Mouse (Mus musculus) frontal cortex, postnatal 14 days (tissue): Measurements from ENCODE around the gene Atmin.

Experiments used
- DNase-seq, 2 experiments: peaks; one replicate each; pipeline ENCODE4 v3.0.0; 2022; ENCODE audit warnings: low spot score in 2 of 2

Atmin gene

DNA sequence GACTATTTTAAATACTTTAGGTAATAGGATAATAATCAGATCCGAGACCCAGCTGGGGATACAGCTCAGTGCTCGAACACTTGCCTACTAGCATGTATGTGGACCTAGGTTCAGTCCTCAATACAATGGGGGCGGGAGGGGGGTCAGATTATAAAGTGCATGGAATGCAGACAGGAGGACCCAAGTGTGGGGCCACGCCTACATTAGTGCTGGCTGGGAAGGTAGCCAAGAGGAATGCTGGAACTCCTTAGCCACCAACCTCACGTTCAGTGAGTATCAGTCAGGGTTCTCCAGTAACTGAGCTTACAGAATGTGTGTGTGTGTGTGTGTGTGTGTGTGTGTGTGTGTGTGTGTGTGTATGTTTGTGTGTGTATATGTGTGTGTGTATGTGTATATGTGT lies 8.2 kb downstream of the Atmin start:
- no peak for DNase-seq

DNA sequence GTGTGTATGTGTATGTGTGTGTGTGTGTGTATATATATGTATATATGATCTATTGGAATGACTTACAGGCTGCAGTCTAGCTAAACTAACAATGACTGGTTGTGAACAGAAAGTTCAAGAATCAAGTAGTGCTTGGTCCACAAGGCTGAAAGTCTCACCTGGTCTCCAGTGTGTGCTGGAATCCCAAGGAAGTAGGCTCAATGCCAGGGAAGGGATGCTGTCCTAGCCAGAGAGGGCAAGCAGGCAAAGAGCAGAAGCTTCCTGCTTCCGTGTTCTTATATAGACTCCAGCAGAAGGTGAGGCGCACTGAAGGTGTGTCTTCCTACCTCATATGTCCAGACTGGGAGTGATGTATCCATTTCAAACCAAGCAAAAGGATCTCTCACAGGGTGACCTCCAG lies 8.6 kb downstream of the Atmin start:
- DNase-seq, result no peak

DNA sequence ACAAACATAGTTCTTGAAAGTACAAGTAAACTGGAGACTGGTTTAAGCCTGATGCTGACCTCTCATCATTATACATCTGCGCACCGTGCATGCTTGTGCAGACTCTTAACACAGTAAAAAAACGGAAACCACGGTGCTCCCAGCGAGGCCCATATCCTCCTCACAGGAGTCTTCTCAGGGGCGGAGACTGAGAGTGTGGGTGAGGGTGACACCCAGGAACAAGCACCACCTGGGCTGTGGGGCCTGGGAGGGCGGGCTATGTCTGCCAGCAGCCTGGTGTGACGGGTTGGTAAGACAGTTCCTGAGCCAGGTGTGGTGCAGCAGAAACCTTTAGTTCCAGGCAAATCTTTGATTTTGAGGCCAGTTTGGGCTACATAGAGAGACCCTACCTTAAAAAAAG lies 9.2 kb downstream of the Atmin start:
- no peak for DNase-seq

DNA sequence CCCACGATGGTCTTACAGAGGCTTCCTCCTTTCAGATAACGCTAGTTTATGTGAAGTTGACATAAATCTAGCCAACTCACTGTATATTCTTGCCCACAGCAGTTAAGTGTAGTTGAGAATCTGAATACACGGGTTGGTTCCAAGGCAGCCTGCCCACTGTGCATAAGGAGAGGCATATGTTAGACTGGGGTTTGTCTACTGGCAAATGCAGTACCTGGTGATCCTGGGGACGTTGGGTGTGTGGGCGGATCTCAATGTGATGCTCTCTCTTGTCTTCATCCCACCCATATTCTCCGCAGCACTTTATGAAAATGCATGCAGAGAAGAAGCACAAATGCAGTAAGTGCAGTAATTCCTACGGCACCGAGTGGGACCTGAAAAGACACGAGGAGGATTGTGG lies 11.2 kb downstream of the Atmin start:
- peak; percentile 67 to 71 for DNase-seq

DNA sequence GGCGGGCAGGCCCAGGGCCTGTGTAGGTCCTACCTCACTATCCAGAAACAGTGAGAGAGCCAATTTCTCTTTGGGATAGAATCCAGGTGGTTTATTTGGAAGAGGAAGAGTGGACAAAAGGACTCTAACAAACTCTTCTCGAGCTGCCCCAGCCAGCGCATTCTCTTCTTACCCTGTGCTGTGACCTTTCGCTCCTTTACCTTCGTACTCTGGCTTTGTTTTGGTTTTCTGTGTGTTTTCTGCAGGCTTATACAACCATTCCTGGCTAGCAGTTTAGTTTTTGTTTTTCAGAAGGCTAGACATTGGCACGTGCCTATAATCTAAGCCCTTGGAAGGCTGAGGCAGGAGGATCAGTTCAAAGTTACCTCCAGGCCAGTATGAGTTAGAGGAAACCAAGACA lies 26.3 kb downstream of the Atmin start:
- no peak for DNase-seq

DNA sequence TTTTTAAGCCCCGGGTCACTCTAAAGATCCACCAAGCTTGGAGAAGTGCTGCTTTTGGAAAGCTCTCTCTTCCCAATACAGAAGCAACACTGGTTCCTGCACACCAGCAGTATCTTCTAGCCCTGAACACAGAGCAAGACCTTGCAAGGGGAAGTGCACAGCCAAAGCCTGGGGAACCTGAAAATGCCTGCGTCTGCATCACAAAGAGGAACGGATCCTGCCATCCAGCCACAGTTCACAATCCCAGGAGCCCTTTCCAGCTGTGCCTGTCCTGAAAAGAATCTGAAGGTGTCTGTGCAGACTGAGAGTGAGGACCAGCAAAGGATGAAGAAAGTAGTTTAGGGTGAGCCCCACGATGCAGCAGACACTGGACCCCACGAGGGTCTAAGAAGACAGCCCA lies 31.9 kb downstream of the Atmin start:
- no peak for DNase-seq

DNA sequence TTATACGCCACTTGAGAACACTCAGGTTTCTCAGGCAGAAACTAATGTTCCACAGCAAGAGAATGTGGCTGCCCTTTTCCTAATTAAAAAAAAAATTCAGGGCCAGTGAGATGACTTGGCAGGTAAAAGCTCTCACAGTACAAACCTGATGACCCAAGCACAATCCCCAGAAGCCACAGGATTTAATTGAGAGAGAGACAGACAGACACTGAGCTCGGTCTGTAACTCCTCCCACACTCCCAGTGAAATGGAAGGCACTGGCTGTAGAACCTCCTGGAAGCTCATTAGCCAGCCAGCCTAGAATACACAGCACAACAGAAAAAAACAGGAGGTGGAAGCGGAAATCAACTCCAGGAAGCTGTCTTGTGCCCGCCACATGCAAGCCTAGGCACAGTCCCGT lies 32.4 kb downstream of the Atmin start:
- DNase-seq, result no peak

DNA sequence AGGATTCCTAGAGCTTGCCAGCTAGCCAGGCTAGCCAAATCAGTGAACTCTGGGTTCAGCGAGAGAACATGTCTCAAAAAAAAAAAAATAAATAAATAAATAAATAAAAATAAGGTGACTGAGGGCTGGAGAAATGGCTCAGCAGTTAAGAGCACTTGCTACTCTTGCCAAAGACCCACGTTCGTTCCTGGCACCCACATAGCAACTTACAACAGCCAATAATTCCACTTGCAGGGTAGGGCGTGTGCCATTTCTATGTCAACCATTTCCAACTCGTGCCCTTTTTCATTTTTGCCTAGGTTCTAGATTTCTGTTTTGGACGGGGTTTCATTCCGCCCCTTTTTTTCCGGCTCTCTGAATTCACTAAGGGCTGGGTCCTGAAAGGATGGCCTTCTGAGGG lies 34.9 kb downstream of the Atmin start:
- no peak for DNase-seq

DNA sequence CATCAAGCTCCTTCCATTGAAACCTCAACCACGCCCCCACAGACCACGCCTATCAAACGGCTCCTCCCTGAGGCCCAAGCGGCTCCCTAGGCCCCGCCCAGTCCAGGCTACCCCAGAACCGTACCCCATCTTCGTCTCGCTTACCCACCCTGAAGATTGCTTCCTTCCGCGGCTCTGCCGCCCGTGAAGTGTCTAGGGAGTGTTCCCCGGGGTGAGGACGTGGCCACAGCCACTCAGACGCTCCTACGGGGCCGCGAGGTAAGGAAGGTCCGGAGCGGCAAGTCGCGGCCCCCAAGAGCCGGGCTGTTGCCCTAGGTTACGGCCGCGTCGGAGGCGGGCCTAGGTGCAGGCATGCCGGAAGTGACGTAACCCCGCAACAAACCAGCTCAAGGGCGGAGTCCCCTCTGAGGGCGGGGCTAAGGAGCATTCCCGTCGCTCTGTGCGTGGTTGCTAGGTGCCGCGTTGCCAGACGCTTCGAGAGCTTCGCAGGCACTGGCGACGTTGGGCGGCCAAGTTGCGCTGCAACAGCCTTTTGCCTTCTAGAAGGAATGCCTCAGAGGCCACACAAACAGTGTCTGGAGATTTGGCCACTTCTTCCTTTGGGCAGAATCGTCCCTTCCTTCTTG lies 35.6 kb downstream of the Atmin start, which contains the start of gene 1700030J22Rik:
TSS of gene 1700030J22Rik (minus strand) at position 329 of the 626 bp plus-strand sequence.
- DNase-seq, result peak; percentile 96 to 97

DNA sequence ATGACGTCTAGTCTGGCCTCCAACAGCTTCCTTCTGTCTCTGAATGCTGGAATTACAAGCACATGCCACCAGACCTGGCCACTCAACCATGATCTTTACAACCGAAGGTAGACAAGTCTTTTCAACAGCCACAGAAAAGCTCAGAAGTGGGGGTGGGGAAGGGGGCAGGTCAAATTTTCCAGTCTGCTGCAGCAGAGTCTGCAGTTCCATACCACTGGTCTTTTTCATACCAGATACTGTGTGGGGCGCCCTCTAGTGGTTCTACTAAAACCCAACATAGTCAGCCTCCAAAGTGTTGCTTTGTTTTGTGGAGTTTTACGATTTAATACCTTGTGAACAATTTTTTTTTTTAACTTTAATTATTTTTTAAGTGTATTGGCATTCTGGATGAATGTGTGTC lies 36.9 kb downstream of the Atmin start:
- peak in 1 of 2 experiments; percentile 56 for DNase-seq

DNA sequence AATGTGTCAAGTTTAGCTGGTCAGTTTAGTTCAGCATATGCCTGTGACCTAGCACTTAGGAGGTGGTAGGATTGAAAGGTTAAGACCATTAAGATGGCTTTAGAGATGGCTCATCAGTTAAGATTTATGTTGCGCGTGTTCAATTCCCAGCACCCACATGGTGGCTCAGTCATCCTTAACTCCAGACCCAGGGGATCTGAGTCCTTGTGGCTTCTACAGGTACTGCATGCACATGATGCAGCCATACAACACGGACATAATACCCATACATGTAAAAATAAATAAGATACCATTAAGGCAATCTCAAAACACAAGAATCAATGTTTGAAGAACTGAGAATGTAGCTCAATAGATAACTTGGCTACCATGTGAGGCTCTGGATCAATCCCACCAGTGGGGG lies 46.6 kb downstream of the Atmin start:
- no peak for DNase-seq

DNA sequence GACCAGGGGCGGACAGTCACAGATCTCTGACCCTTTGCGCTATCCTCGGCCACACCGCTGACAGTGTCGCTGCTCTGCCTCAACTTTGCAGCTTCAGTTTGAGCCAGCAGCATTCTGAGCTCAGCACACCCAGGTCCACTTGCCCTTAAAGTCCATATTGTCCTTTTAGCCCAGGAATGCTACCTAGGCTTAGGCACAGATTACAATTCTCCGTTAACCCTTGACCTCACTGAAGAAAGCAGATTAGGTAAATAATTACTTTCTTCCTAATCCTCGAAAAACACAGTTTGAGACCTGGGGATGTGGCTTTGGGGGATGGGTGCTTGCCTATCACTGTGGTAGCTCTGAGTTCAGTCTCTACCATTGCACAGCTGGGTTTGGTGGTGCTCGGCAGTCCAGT lies 48.0 kb downstream of the Atmin start:
- DNase-seq, result no peak

DNA sequence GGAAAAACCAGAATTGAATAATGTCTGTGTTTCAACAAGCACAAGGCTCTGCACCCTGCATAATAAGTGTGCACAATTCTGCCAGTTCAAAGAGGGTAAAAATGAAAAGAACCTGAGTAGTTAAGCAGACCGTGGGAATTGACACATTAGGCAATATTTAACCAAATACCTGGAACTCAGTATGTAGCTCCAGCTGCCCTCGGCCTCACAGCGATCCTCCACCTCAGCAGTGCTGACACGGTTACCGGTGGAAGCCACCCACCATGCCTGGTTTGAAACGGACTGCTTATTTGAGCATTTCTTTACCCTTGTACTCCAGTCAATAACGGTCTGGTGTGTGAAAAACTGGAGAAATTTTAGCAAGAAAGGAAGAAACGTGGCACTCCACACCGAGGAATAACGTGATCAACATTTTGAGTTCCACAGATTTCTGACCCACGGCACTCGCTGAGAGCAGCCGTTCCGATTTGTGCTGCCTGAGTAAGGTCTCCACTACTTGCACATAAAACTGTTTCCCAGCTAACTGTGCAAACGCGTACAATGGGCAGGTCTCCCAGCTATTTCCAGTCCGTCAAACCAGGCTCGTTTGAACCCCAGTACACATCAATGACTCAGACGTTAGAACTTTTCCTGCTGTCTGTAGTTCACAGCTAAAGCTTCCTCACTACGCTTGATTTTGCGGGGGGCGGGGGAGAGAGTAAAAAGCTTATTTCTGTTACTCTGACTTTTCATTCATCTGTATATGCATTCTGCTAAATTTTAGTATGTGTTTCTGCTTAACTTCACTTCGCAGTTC lies 49.2 kb downstream of the Atmin start:
- no peak for DNase-seq

DNA sequence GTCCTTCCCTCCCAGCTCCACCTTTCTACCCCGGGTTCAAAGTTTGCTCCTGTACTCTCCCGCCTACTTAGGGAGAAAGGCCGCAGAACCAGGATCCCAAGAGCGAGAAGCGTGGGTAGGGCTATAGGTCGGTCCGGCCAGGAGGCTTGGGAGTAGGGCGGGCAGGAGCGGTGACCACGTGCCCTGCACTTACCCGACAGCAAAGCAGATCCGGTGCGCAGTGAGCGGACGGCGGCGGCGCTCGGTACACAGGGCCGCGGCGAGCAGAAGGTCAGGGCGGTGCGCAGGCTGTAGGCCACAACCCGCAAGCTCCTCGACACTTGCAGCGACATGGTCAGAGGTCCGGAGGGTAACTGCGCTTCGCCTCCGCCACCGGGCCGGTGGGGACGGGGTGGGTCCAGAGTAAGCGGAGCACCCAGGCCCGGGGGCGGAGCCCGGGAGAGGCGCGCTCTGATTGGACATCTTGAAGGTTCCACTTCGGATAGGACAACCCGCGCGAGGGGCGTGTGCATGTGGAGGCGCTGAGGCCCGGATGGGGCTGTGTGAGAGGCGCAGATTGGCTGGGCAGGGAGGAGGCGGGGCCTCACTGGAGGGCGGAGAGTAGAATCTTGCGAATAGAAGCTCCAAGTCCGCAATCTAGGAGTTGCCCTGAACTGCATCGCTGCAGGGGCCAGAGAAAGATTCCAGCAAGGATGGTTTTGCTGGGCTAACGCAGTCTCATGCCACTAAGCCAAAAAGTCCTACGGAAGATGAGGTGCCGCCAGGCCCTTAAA lies 50.1 kb downstream of the Atmin start, which contains the start of gene Gcsh:
TSS of gene Gcsh (minus strand) at position 443 of the 773 bp plus-strand sequence.
- peak; percentile 95 to 98 for DNase-seq

DNA sequence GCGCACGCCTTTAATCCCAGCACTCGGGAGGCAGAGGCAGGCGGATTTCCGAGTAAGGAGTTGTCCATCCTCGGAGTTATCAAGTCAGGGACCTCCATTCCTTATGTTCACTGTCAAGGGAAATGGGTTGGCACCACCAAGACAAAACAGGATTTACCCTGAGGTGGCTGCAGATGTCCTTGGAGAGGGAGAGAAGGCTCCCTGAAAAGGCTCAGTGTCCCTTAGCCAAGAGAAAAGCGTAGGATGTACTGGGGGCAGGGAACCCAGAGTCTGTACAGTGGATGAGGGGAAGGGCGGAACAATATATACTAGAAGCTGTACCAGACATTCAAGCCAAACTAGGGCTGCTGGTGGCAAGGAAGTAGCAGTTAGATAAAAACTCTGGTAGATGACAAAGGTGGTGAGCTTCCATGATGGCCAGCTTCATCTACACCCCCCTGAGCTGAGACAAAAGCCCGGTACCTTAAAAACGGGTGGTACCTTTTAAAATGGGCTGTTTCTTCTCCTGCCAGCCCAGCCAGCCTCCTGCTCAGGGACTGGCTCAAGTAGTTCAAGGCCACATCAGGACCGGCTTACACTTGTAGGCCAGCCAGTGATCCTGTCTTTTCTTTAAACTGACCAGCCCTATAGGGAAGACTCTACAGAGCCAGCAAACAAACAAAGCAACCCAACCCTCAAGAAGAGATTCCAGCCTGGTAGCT lies 51.0 kb downstream of the Atmin start:
- DNase-seq, result no peak
